Mouse (Mus musculus): ENCODE measurements around the gene Tmprss12.
"Not testable (repeated sequence)": the region's sequence is repeated elsewhere in the genome, so short reads cannot be mapped to it uniquely, and the experiment has no call there.

Tmprss12 gene

GRCm38 (mm10) chr15:100280626-100281025, at the start of gene Tmprss12:
Tmprss12 (plus strand) TSS chr15:100280837.
- no peak for DNase-seq (ENCODE audit: low read depth, low spot score)

GRCm38 (mm10) chr15:100231616-100232525, 48.8 kb upstream of the Tmprss12 start:
- no peak for DNase-seq (ENCODE audit: low read depth, low spot score)

GRCm38 (mm10) chr15:100235208-100235965, 45.2 kb upstream of the Tmprss12 start:
- DNase-seq (ENCODE audit: low read depth, low spot score), result no peak

DNA sequence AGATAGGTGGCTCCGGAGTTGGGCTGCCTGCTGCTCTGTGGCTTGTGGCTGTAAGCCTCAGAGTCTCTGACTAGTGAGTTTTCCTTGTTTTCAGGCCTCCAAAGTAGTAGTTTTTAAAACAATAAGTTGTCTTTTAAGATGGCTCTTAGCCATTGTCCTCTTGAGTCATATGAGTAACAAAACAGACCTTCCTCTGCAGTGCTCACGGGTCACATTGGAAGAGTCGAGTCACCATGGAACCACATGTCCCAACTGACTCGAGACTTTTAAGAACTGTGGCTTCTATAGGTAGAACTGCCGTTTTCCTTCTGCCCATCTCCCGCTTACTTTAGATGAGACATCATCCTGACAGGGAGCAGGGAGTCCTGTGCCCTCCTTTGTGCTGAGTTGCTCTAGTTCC, 43.7 kb upstream of the Tmprss12 start:
- no peak for DNase-seq (ENCODE audit: low read depth, low spot score)

- DNase-seq (ENCODE audit: low read depth, low spot score), result no peak
These were observed 38.9 kb upstream of the Tmprss12 start for GRCm38 (mm10) chr15:100241780-100242179.

- no peak for DNase-seq (ENCODE audit: low read depth, low spot score)
These were observed 34.7 kb upstream of the Tmprss12 start for GRCm38 (mm10) chr15:100245951-100246350.

GRCm38 (mm10) chr15:100247296-100247695, 33.3 kb upstream of the Tmprss12 start:
- DNase-seq (ENCODE audit: low read depth, low spot score), result no peak

GRCm38 (mm10) chr15:100248665-100249433, 31.8 kb upstream of the Tmprss12 start:
- DNase-seq (ENCODE audit: low read depth, low spot score), result no peak

- no peak for DNase-seq (ENCODE audit: low read depth, low spot score)
These were observed 29.4 kb upstream of the Tmprss12 start for GRCm38 (mm10) chr15:100251153-100251780.

DNA sequence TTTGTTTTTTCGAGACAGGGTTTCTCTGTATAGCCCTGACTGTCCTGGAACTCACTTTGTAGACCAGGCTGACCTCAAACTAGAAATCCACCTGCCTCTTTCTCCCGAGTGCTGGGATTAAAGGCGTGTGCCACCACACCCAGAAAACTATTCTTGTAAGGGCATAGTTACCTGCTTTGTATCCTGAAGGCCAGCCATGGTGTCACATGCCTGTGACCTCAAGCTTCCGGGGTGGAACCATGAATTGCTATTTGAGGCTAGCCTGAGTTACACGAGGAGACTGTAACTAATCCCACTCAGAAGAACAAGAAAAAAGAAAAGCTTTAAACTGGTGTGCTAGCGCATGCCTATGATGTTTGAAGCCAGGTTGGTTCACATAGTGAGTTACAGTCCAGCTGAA, 24.3 kb upstream of the Tmprss12 start:
- DNase-seq (ENCODE audit: low read depth, low spot score), result no peak

- no peak for DNase-seq (ENCODE audit: low read depth, low spot score)
These were observed 23.3 kb upstream of the Tmprss12 start for GRCm38 (mm10) chr15:100257305-100257704.

DNA sequence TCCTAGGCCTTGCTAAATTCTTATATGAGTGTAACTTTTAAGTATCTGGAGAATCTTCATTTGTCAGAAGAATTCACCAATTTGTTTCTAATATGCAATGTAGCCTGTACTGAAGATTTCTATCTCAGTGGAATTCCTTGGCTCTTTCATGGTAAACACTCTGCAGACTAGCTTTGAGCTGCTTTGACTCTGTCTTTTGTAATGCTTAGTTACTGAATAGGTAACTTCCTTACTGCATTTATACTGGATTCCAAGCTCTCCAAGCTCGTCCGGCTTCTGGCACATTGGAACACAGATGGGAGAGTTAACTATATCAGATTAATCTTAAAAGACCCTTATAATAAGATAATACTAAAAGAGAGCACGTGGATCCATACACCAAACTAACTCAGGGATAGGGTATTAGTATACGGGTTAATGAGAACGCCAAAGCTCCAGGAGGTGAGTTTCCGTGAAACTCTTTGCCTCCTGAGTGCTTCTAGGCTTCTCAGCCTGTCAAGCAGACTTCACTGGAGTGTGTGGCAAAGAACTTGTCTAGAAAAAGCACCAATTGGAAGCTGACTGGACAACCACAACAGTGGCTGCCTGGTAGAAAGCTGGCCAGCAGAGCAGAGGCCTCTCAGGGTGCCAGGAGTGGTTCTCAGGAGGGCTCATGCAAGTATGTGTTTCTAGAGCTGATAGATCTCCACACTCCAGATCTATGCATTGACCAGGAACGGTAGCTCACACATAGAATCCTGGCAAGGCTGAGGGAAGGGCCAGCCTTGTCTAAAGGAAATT, 21.8 kb upstream of the Tmprss12 start:
- no peak for DNase-seq (ENCODE audit: low read depth, low spot score)

DNA sequence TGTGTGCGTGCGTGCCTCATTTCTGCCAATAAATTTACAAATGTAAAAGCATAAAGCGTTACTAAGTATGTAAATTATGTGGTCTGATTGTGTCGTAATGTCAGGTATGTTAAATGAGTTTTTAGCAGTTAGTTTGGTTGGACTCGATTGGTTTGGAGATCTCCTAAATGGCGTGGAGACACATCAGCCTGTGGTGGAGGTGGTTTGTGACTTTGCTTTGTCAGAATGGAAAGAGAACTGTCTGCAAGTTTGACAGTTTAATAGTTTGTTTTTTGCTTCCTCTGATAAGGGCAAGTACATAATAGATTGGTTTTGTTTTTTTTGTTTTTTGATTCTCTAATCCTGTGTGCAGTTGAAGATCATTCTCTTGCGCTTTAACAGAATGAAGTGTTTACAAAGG, 20.3 kb upstream of the Tmprss12 start:
- not testable (repeated sequence) for DNase-seq (ENCODE audit: low read depth, low spot score)

GRCm38 (mm10) chr15:100263246-100263905, 17.3 kb upstream of the Tmprss12 start:
- DNase-seq (ENCODE audit: low read depth, low spot score), result peak; percentile 26

DNA sequence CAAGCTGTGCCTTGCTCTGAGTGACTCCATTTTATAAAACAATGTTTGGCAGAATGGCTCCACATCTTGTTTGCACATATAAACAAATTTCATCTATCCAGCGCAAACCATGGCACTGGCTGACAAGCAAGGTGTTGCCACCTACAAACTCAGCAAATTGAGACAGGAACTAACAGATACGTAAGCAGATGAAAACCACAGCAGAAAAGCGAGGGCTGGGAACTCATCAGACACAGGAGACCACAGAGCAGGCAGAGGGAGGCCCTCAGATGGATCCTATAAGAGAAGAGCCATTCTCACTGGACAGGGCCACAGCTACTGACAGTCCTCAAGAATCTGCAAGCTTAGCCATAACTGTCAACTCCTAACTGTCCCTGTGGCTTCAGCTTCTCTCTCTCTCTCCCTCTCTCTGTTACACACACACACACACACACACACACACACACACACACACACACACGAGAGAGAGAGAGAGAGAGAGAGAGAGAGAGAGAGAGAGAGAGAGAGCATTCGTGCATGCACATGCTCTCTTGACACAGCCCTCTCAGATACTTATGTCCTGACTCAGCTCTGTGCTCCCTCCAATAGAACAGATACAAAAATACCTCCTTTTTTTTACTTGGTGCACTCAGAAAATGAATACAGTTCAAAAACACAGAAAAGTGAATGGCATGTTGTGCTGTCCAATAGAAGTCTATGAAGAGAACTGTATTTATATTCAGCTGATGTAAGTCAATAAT, 14.9 kb upstream of the Tmprss12 start:
- peak; percentile 40 for DNase-seq (ENCODE audit: low read depth, low spot score)

DNA sequence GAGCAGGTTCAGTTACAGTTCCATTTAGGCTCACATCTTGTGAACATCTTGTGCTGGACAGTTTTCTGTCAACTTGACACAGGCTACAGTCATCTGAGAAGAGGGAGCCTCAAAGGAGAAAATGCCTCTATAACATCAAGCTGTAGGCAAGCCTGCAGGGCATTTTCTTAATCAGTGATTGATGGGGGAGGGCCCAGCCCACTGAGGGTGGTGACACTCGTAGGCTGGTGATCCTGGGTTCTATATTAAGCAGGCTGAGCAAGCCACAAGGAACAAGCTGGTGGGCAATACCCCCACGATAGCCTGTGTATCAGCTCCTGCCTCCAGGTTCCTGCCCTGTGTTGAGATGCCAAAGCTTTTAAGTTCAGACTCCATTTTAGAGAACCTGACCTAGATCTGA, 11.7 kb upstream of the Tmprss12 start:
- no peak for DNase-seq (ENCODE audit: low read depth, low spot score)

GRCm38 (mm10) chr15:100269776-100270175, 10.9 kb upstream of the Tmprss12 start:
- DNase-seq (ENCODE audit: low read depth, low spot score), result no peak

DNA sequence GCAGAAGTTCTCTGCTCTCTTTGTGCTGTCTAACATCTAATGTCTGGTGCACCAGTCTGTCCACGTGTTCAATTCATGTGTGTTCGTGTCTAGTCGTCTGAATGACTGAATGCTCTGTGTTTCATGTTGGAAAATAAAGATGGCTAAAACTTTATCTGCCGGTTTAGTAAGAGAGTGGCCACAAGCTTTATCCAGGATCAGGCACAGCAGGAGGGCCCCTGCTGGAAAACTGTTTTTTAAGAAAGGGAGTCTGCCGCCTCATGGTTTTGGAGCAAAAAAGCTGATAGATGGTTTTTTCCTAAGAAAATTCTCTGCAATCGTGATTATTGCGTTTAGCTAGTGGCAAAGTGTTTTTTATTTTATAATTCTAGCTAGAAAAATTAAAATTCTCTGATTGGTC, 10.0 kb upstream of the Tmprss12 start:
- DNase-seq (ENCODE audit: low read depth, low spot score), result not testable (repeated sequence)

- no peak for DNase-seq (ENCODE audit: low read depth, low spot score)
These were observed 9.2 kb upstream of the Tmprss12 start for GRCm38 (mm10) chr15:100271411-100271810.
